Mouse (Mus musculus) urinary bladder, adult 18-20 months (tissue): ENCODE measurements around the gene Clba1.

Experiments used
- DNase-seq, 2 experiments: peaks; one replicate each; pipeline ENCODE4 v3.0.0; 2022; ENCODE audit warnings: low spot score in 2 of 2, mixed read lengths in 2 of 2

The Clba1 gene

DNA sequence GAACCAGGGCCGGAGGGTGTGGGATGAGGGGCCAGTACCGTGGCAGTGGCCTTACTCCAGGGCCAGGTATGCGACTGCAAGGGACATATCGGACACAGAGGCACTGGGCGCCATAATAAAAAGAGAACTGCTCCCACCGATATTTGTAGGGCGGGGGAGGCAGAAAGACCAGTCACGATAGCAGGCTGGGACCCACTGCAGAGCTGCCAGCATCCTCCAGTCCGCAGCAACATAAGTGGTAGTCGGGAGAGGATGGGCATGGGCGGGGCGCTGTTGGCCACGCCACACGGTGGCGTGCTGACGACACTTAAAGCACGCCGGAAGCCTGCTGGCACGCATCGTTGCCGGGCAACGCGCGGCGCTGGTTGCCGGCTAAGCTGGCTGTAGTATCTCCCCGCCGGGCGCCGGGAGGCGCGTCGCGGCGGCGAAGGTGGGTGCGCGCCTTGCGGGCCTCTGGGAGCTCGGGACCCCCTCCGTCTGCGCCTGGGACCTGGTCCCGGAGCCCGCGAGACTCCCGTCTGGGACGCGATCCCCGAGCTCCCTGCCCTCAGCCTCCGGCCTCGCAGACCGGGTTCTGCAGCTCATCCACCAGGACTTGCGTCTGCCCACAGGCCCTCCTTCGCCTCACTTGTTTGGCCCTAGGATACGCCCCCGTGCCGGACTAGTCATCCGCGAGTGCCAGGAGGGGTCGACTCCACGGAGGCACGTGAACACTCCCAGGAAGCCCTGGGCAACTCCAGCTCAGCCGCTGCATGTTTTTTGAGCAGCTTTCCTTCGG is at the start of gene Clba1:
TSS of gene Clba1 (plus strand) at position 351 of the 778 bp plus-strand sequence.
- peak; percentile 79 to 84 for DNase-seq

DNA sequence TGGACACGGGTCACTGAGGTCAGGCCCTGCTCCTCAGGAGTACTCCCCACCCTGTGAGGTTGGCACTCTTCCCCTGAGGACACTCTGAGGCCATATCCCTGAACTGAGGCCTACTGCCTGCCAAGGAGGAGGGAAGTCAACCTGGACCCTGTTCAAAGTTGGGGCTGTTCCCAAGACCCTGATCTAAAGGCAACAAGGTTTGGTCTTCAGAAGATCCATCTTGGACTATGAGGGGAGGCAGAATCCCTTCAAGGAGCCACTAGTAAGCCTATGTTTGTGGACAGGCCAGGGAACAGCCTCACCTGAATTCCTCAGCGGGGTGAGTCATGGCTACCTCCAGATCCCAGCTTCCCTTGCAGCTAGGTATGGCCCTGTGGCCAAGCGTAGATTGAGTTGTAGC is 49.3 kb upstream of the Clba1 start:
- DNase-seq, result no peak

DNA sequence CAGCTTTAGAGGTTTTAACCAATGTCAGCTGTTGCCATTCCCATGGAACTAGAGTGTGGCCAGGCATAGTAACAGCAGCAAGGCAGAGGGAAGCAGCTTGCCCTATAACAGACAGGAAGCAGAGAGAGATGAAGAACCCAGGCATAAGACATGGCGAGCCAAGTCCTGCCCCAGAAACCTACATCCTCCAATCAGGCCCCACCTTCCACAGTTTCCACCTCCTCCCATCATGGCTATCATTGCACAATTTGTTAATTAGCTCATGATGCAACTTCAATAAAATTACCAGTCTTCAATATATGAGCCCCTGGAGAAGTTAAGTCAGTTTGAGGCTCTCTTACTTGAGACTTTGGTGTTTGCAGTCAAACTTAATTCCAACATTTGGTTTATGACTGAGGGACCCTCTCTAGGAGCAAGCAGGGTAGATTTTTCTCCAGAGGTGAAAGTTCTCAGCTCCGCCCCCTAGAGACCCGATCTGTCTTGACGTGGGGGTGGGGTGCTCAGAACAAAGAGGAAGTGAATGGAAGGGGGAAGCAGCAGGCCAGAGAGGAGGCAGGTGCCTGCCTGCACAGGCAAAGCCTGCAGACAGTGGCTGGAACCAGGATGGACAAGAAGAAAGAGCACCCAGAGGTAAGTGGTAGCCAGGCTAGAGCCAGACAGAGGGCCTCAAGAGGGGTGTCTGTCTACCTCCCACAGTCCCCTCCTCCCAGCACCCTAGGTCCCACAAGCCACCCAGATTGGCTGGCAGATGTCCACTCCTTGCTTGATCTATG is 48.4 kb upstream of the Clba1 start, which contains the start of gene Pld4:
TSS of gene Pld4 (plus strand) at position 502 of the 773 bp plus-strand sequence.
- no peak for DNase-seq

DNA sequence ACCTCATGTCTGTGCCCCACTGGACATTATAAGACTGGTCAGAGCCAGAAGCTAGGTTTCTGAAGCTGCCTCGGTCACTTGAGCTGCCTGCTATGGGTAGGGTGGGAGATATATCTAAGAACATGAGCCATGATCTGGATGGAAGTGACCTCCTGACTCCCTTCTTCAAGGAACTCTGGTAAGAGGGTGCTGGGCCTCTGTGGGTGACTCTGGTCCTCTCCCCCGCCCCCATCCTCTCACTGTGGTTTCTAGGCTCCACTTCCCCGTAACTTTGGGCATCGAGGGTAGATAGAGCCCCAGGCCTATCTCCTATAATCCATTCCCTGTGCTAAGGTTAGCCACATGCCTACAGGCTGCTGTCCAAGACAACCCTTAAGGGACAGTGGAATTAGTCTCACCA is 47.3 kb upstream of the Clba1 start:
- DNase-seq, result no peak

DNA sequence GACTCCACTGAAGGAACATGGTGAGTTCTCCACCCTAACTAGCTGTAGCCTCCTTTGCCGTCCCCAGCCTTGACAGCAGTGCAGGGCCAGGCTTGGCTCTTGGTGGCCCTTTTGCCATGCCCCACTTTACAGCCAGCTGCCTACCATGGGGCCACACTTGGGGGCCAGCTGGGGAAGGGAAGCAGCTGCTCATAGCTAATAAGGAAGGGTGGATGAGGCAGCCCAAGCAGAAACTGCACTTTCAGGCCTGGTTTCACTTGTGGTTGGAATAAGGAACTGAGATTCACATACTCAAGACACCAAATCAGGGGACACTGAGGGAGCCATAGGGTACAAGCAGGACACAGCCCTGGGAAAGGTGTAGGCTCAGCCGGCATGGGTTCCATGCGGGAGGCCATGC is 46.7 kb upstream of the Clba1 start:
- DNase-seq, result no peak

DNA sequence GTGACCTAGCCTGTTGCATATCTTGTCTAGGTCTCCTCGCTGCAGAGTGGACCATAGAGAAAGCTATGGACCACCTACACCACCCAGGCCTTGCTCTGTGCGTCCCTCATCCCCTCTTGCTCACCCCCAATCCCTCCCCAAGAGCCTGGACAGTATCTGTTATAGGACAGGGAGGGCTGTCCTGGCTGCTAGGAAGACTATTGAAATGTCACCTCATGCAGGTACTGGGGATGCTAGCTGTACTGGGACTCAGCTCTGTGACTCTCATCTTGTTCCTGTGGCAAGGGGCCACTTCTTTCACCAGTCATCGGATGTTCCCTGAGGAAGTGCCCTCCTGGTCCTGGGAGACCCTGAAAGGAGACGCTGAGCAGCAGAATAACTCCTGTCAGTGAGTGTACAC is 45.6 kb upstream of the Clba1 start:
- no peak for DNase-seq

DNA sequence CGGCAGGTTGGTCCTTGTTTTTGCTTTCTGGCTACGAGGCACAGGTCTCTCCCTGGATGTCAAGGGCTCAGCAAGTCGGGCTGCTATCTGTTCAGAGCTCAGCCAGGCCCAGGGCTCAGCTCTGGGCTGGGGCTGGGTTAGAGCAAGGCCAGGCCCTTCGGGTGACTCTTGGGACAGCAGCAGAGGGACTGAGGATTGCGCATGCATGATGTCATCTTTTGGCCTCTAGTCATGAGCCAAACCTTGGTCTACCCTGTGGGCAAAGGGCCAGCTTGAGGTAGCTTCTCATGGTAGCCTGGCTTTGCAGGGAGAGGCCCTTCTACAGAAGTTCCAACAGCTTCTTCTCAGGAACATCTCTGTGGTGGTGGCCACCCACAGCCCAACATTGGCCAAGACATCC is 44.6 kb upstream of the Clba1 start:
- DNase-seq, result no peak

DNA sequence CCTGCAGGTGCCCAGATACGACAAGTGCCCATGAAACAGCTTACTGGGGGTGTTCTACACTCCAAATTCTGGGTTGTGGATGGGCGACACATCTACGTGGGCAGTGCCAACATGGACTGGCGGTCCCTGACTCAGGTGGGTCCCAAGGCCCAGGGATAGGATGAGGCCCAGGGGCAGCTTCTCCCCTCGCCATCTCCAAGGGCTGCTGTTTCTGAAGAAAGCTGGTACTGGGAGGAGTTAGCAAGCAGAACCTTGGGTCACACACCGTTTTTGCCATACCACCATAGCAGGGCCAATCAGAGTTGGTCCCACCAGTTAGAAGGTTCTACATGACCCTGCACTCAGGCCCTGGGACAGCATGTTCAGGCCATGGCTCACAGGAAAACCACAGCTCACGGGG is 43.7 kb upstream of the Clba1 start:
- no peak for DNase-seq

DNA sequence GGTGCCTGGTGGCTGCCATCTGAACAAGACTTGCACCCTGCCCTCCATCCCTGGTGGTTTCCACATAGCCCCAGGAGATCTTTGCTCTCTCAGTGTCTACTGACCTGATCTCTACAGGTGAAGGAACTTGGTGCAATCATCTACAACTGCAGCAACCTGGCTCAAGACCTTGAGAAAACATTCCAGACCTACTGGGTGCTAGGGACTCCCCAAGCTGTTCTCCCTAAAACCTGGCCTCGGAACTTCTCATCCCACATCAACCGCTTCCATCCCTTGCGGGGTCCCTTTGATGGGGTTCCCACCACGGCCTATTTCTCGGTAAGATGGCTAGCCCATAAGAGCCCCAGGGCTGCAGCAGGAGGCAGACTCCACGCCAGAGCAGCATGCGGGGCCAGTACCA is 42.2 kb upstream of the Clba1 start:
- no peak for DNase-seq

DNA sequence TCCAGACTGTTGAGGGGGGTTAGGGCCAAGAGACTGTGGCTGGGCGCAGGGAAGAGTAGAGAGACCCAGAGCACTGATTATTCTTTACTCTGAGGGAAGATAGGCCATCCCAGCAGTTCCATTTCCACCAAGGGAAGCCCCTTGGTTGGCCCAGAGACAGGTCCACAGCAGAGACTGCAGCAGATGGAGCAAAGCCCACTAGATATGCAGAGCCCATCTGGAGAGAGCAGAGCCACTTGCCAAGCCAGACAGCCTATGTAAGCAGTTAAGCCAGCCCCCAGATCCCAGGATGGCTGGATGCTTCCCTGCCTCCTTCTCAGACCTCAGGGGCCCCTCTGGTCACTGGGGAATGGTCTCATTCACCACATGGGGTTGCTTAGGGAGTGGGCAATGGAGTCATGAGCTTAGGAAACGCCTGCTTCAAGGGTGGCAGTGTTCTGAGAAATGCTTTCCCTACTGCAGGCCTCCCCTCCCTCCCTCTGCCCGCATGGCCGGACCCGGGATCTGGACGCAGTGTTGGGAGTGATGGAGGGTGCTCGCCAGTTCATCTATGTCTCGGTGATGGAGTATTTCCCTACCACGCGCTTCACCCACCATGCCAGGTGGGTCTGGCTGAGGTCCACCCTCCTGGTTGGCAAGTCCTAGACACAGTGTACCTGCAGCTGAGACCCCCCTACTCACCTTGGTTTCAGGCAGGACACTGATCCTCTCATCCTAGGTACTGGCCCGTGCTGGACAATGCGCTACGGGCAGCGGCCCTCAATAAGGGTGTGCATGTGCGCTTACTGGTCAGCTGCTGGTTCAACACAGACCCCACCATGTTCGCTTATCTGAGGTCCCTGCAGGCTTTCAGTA is 41.5 kb upstream of the Clba1 start:
- DNase-seq, result no peak

DNA sequence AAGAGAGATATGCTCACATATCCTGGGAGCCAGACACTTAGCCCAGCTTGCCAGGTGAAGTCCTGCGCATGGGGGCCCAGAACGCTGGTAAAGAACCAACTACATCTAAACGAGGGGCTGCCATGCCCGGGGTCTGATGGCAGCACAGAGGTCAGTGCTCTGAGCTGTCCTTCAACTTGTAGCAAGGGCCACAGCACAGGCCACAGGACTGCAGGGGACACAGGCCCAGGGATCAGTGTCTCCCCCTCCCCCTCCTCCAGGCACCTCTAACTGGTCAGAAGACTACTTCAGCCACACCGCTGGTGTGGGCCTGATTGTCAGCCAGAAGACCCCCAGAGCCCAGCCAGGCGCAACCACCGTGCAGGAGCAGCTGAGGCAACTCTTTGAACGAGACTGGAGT is 40.6 kb upstream of the Clba1 start:
- DNase-seq, result no peak

DNA sequence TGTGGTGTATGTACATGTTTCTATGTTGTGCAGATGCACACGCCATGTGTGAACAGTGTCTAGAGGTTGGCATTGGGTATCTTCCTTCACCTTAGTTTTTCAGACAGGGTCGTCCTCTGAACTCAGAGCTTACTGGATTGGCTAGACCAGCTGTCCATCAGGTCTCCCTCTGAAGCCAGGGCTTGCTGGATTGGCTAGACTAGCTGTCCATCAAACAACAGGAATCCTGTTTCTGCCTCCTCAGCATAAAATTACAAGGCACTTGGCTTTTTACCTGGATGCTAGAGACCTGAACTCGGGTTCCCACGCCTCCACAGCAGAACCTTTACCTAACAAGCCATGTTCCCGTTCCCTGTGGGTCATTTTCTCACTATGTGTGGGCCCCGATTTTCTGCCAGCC is 39.7 kb upstream of the Clba1 start:
- no peak for DNase-seq

DNA sequence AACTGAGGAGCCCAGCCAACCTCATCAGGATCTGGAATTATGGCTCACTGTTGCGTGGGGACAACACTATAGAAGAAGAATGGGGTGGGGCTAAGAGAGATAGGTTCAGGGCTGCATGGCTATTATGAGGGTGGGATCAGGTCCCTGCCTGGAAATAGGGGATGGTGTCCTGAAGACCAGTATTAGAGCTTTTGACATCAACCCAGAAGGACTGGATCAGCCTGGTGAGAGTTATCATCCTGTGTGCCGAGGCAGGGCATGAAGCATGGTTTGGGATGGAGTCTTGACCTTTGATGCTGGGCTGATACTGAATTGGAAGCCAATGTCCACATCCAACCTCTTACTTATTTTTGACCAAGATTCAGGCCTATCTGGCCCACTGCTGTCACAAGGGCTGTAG is 39.0 kb upstream of the Clba1 start:
- no peak for DNase-seq

DNA sequence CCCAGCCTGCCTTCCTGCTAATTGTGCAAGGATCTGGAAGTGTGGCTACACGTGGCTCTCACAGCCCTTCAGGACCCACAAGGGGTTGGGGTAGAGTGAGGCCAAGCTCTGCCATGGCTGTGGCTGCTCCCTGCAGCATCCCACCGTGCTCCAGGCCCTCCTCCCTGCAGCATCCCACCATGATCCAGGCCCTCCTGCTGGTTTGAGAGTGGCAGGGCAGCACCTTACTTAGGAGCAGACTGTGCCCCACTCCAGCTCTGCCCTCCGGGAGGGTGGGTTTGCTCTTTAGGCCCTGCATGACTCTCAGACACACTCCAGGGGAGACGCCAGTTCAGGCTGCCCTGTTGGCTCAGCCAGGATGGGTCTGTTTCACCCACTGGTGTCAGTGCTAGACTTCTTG is 38.3 kb upstream of the Clba1 start:
- DNase-seq, result no peak

DNA sequence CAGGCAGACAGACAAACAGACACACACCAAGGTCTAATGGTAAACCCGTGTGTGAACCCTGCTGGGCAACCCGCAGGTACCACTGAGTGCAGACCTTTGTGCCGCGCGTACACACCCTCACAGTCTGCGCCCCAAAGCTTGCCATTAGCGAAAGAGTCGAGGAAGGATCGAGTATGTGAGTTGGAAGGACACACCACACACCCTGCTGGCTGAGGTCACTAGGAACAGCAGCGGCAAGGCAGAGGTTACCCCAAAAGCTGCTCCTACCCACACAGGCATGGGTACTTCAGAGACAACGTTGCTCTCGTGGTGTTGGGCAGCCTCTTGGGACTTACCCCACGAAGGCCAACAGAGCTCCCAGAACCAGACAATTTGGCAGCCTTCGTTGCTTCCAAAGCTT is 36.4 kb upstream of the Clba1 start:
- no peak for DNase-seq

DNA sequence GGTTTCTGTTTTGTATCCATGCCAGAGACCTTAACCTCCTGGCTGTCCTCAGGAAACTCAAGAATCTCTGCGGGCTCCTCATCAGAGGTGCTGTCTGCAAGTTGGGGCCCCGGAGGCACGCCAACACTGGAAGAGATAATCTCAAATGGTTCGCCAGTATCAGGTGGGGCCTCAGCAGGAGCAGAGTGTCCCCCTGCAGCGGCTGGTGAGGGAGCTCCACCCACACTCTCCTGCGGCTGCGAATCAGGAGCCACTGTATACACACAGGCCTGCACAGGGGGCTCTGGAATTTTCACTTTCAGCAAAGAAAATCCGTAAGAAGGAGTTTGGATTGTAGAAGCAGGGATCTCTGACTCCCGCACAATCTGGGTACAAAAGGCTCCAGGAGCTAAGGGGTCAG is 35.4 kb upstream of the Clba1 start:
- DNase-seq, result no peak

DNA sequence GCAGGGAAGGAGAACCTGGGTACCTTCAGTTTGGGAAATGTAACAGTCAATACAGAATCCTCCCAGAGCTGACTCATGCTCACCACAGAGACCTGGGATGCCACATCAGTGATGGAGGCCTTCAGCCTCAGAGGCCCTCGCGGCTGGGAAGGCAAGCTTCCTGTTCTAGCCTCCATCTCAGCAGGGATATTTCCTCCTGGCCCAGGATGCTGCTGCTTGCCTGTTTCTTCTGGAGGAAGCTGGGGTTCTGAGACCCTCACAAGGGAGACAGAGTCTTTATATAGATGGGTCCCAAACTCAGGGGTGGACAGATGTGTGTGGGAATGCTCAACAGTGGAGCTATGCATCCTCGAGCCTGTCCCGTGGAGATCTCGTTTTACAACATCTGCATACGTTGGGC is 34.7 kb upstream of the Clba1 start:
- no peak for DNase-seq

DNA sequence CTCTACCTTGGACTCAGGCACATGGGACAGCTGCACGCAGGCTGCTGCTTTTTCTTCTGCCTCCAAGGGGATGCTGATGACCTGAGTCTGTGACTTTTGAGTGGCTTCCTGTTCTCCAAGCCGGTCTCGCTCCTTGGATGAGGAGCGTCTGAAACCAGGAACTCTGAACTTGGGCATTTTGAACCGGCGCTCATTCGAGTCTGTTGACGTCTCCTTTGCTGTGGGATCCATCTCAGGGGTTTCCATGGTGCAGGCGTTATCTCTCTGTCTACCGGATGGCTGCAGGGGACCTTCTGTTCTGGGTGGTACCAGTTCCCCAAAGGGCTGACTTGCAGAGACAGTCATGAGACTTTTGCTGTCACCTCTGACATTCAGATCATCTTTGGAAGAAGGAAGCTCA is 34.3 kb upstream of the Clba1 start:
- DNase-seq, result no peak

DNA sequence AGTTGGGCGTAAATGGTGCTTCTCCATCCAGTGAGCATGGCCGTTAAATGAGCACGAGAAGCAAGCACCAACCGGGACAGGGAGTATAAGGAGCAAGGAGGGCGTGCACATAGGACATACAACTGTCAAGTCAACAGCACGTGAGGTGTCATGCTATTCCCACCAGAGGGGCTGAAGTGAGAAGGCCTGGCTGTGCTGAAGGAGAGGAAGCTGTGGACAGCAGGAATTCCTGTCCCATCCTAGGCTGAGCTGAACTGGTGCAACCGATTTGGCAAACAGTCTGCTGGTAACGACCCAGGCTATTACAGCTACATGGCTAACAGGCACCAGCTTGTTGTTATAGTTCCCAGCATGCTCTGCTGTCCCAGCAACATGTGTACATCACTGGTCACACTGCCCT is 17.7 kb upstream of the Clba1 start:
- no peak for DNase-seq

DNA sequence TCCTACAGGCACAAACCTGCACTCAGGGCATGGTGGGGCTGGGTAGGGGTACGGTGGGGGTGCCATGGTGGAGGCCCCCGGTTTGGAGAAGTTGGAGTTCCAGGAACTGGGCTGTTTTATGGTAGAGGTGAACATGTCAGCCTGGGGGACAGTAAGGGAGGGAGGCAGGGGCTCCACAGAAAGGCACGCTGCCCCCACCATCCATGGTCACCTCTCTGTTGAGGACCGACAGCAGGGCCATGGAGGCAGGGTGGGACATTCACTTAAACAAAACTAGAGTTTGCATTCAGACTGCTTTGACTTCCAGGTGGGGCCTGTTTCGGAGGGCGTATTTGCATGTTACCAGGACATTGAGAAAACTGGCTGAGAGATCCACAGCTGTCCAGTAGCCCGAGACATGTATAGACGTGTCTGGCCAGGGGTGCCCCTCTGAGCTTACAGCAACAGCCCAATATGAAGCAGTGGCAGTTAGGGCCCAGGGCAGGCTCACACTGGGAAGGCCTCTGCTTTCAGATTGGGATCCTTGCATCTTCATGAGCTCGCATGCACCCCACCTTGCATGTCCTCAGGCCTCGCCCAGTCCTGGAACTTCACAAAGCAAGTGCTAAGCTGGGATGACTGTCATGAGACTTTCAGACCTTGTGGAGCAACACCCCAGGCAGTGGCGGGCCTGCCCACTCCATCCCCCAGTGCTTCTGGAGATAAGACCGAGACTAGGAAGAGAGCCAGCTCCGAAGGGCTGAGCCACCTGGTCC is 15.0 kb upstream of the Clba1 start:
- DNase-seq, result peak; percentile 53 to 77

DNA sequence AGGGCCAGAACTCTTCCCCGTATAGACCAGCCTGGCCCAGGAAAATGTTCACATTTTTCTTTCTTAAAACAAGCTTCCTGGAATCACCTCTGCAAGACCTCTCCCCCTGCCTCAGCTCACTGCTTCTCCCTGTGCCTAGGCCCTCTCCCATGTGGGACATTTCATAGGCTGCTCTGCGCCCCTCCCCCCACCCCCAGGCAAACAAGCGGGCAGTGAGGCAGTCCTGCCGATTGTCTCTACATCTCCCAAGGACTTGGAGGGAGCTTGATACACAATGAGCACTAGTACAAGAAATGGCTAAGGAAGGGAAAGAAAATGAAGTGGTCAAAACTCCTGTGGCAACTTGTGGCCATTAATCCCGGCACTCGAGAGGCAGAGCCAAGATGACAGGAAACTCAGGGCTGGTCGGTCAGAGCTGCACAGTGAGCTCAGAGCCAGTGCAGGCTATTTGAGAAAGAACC is 14.4 kb upstream of the Clba1 start:
- no peak for DNase-seq

DNA sequence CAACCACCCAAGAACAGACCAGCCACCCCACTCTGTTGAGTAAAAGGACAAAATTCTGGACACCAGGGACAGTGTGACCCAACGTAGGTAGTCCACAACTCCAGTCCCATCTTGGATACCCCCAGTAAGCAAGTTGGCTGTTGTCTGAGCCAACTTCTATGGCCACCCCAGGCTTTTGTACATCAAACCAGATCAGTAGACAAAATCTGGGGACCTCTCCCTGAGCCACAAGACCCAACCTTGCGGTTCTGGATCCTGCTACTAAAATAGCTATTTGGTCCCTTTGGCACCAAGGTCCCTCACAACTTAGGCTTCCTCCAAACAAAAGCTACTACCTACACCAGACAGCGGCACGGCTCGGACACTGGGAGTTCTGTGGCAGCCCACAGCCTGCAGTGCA is 13.7 kb upstream of the Clba1 start:
- DNase-seq, result no peak
